Mouse (Mus musculus) spleen, adult 2 months (tissue): ENCODE results near the gene Mylpf. TPM values are rescaled to one million over a fixed set of nuclear protein-coding genes. Genes with fewer than 3 reads are reported as not detected.

Experiments used
- DNase-seq, 2 experiments: peaks; one replicate each; pipeline versions ENCODE4 v3.0.0 to v3.0.0-alpha.2; 2012 to 2021; ENCODE audit warnings: low spot score in 2 of 2, low read depth in 1 of 2
- H3K27ac ChIP-seq: fragments of 200-500 bp; 2 replicates; pipeline ENCODE4 v1.5.1; 2012; ENCODE audit warnings: low read length, inconsistent platforms; ENCODE audit not compliant: insufficient read depth
- H3K27me3 ChIP-seq: fragments of 200-500 bp; 2 replicates; pipeline ENCODE4 v1.6.1; 2012; ENCODE audit warnings: mild to moderate bottlenecking, moderate library complexity, low read length, inconsistent platforms; ENCODE audit not compliant: control insufficient read depth, insufficient read depth
- H3K36me3 ChIP-seq: fragments of 200-500 bp; 2 replicates; pipeline ENCODE4 v1.6.1; 2012; ENCODE audit warnings: mild to moderate bottlenecking, low read length, inconsistent platforms; ENCODE audit not compliant: control insufficient read depth, insufficient read depth
- H3K4me1 ChIP-seq: fragments of 200-500 bp; 2 replicates; pipeline ENCODE4 v1.6.1; 2011; ENCODE audit warnings: inconsistent platforms; ENCODE audit not compliant: control insufficient read depth, insufficient read depth, insufficient read length
- H3K4me3 ChIP-seq: fragments of 200-500 bp; 2 replicates; pipeline ENCODE4 v1.5.1; 2011; ENCODE audit warnings: mild to moderate bottlenecking, inconsistent platforms; ENCODE audit not compliant: insufficient read depth, insufficient read length; ENCODE audit errors: extremely low read depth
- CTCF ChIP-seq: fragments of 200-500 bp; IDR thresholded peaks from 2 replicates; pipeline ENCODE4 v1.5.1; 2011; ENCODE audit warnings: mild to moderate bottlenecking, inconsistent platforms; ENCODE audit not compliant: insufficient read depth, insufficient read length, insufficient replicate concordance; ENCODE audit errors: extremely low read depth
- POLR2A ChIP-seq: fragments of 200-500 bp; IDR thresholded peaks from 2 replicates; pipeline ENCODE4 v1.6.1; 2011; ENCODE audit warnings: low read depth, low read length, inconsistent platforms
- WGBS: fragments of 180-500 bp; shearing (Covaris S2); methylation state at CpG from one replicate; pipeline ENCODE4 v1.1.7; 2018; 5-methylcytosine and 5-hydroxymethylcytosine counted together
- polyA plus RNA-seq: library from polyadenylated mRNA; depleted of rRNA; stranded (reverse); fragments of >200 nt; gene quantifications from 2 replicates; pipeline ENCODE4 v1.2.3, GENCODE M21; 2012

Mylpf gene
- polyA plus RNA-seq, 1 experiment = 1.2 TPM

GRCm38 (mm10) chr7:127255008-127255407 is 46.3 kb downstream of the Mylpf start:
- H3K27me3 ChIP-seq = no peaks in the 10 kb centered on the region
- TF ChIP-seq POLR2A = no peak
- no peak for TF ChIP-seq CTCF
- peaks cover 5% of the 10 kb centered on the region for H3K4me1 ChIP-seq
- no peaks in the 10 kb centered on the region for H3K36me3 ChIP-seq
- 30% methylated on average over 4 of the region's 4 CpGs for WGBS
- H3K27ac ChIP-seq = no peak overlapping the region
- no peak for DNase-seq
- H3K4me3 ChIP-seq = no peak overlapping the region

- Histone ChIP-seq H3K4me1 (peaks cover 5% of the 10 kb centered on the region), H3K4me3 (no peak overlapping the region), H3K36me3 (no peaks in the 10 kb centered on the region), H3K27me3 (no peaks in the 10 kb centered on the region), H3K27ac (no peak overlapping the region)
- 75% methylated on average over 2 of the region's 2 CpGs for WGBS
- no peak for DNase-seq
- TF ChIP-seq POLR2A = no peak
- TF ChIP-seq CTCF = no peak
Observed at GRCm38 (mm10) chr7:127255965-127256364, 47.3 kb downstream of the Mylpf start.

- no peaks in the 10 kb centered on the region for H3K36me3 ChIP-seq
- DNase-seq = no peak
- H3K27ac ChIP-seq = no peak overlapping the region
- H3K4me3 ChIP-seq = no peak overlapping the region
- WGBS = 78% methylated on average over 5 of the region's 5 CpGs
- H3K4me1 ChIP-seq = peaks cover 5% of the 10 kb centered on the region
- H3K27me3 ChIP-seq = no peaks in the 10 kb centered on the region
- TF ChIP-seq CTCF = no peak
- TF ChIP-seq POLR2A = no peak
Observed at GRCm38 (mm10) chr7:127256518-127256917, 47.8 kb downstream of the Mylpf start.

GRCm38 (mm10) chr7:127259186-127259905 is 50.7 kb downstream of the Mylpf start:
- H3K4me1 ChIP-seq = peaks cover 2% of the 10 kb centered on the region; the same call in 1 of the 2 replicates
- TF ChIP-seq CTCF (no peak), POLR2A (no peak)
- no peak overlapping the region for H3K27ac ChIP-seq
- WGBS = 73% methylated on average over 8 of the region's 8 CpGs
- no peak overlapping the region for H3K4me3 ChIP-seq
- DNase-seq = no peak
- no peaks in the 10 kb centered on the region for H3K27me3 ChIP-seq
- H3K36me3 ChIP-seq = no peaks in the 10 kb centered on the region

GRCm38 (mm10) chr7:127260309-127261111 is 51.8 kb downstream of the Mylpf start, which contains the start of gene Dctpp1:
Dctpp1 (minus strand) TSS chr7:127260709.
- Histone ChIP-seq H3K4me3 (peak within 1 kb of the TSS; percentile 90), H3K27ac (peak within 1 kb of the TSS; percentile 48), H3K27me3 (no peaks in the 10 kb centered on the region), H3K36me3 (no peaks in the 10 kb centered on the region), H3K4me1 (no peaks in the 10 kb centered on the region; the same call in 1 of the 2 replicates)
- WGBS = under 1% methylated on average over 50 of the region's 50 CpGs
- DNase-seq = peak; percentile 97 to 98
- TF ChIP-seq POLR2A (no peak; the same call in 1 of the 2 replicates), CTCF (peak; percentile 77; the same call in 1 of the 2 replicates)

GRCm38 (mm10) chr7:127262218-127262961 is 53.7 kb downstream of the Mylpf start:
- H3K27ac ChIP-seq = no peak overlapping the region
- no peak overlapping the region for H3K4me3 ChIP-seq
- H3K4me1 ChIP-seq = no peaks in the 10 kb centered on the region; the same call in 1 of the 2 replicates
- no peak for DNase-seq
- no peaks in the 10 kb centered on the region for H3K36me3 ChIP-seq
- no peaks in the 10 kb centered on the region for H3K27me3 ChIP-seq
- TF ChIP-seq POLR2A = no peak
- no peak for TF ChIP-seq CTCF
- WGBS = 84% methylated on average over 10 of the region's 10 CpGs
